31 mouse cellular contexts compared by ENCODE assay signal in the genomic region with DNA sequence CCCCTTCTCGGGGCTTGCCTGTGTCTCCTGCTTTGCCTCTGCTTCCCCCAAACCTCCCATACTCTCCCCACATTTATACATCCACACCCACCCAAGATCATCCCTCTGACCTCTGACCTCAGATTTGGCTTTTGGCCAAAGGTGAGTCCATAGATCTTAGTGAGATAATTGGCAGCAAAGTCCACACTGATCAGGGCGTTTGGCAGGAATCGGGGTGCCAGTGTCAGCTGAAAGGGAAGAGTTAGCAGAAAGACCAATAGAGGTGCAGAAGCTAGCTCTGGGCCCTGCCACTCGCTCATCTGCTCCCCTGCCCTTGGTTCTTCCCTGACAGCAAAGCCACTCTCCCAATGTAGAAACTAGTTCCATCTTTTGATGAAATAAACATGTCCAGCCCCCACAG. TPM values are rescaled to one million over a fixed set of nuclear protein-coding genes. Genes with fewer than 3 reads are reported as not detected.
"Had no signal": no experiment of that assay in that cellular context is flagged by ENCODE, and none has a peak within 500 bp of the region (broad histone marks: within the 10 kb centered on the region; RNA-seq: fewer than 3 reads in every experiment).

No protein-coding gene starts in this region.

- H3K27ac ChIP-seq: gastrocnemius, adult 2 months; heart, embryonic 10.5 days; hindbrain, embryonic 13.5 days; hindbrain, embryonic 15.5 days; hindbrain, postnatal 0 days; kidney, postnatal 0 days; limb, embryonic 13.5 days; limb, embryonic 15.5 days; liver, embryonic 13.5 days; liver, embryonic 15.5 days had no signal

- H3K27me3 ChIP-seq: hindbrain, embryonic 15.5 days; limb, embryonic 15.5 days; liver, embryonic 13.5 days had no signal

- ATAC-seq: forebrain, embryonic 16.5 days; hindbrain, postnatal 0 days; intestine, embryonic 16.5 days had no signal

- H3K4me3 ChIP-seq: gastrocnemius, adult 2 months; heart, embryonic 10.5 days; heart, embryonic 12.5 days; hindbrain, embryonic 13.5 days; hindbrain, embryonic 15.5 days; limb, embryonic 13.5 days; limb, embryonic 15.5 days; liver, embryonic 13.5 days; liver, embryonic 15.5 days had no signal

- DNase-seq: gastrocnemius, adult 2 months; gastrocnemius, postnatal 10 days; gastrocnemius, postnatal 25 days; heart, adult 18-20 months; heart, postnatal 14 days; heart, postnatal 36 days; layer of hippocampus, adult 9-11 months; layer of hippocampus, postnatal 36 days; left cerebral cortex, postnatal 4 days; liver, embryonic 13.5 days; lung, adult 18-20 months had no signal

- H3K4me2 ChIP-seq: heart, embryonic 12.5 days; hindbrain, embryonic 13.5 days; hindbrain, embryonic 15.5 days; limb, embryonic 13.5 days; limb, embryonic 15.5 days; liver, embryonic 13.5 days; liver, embryonic 15.5 days had no signal

- H3K36me3 ChIP-seq: heart, embryonic 10.5 days; heart, embryonic 12.5 days; hindbrain, embryonic 13.5 days; hindbrain, embryonic 15.5 days; limb, embryonic 13.5 days; limb, embryonic 15.5 days; liver, embryonic 13.5 days; liver, embryonic 15.5 days had no signal

- H3K9me3 ChIP-seq: heart, embryonic 10.5 days; hindbrain, embryonic 13.5 days; hindbrain, embryonic 15.5 days; limb, embryonic 13.5 days; limb, embryonic 15.5 days; liver, embryonic 13.5 days; liver, embryonic 15.5 days had no signal

- H3K9ac ChIP-seq: heart, embryonic 12.5 days; hindbrain, embryonic 13.5 days; hindbrain, embryonic 15.5 days; limb, embryonic 13.5 days; limb, embryonic 15.5 days; liver, embryonic 13.5 days; liver, embryonic 15.5 days had no signal

- H3K4me1 ChIP-seq: hindbrain, embryonic 15.5 days had no signal

RNA-seq across cellular contexts. Expression of a gene that starts 55.1 kb away (rescaled TPM):
- total RNA-seq: gastrocnemius, postnatal 10 days; gastrocnemius, postnatal 4 days; granulocyte monocyte progenitor cell, adult 5-6 weeks; hematopoietic stem cell, adult 5-6 weeks; hindbrain, postnatal 0 days; layer of hippocampus, adult 18-20 months; left cerebral cortex, postnatal 10 days; left cerebral cortex, postnatal 4 days had no signal
- polyA plus RNA-seq: forebrain, embryonic 16.5 days; heart, embryonic 10.5 days; heart, embryonic 12.5 days; heart, embryonic 14.5 days; heart, embryonic 16.5 days; hindbrain, embryonic 11.5 days; hindbrain, embryonic 13.5 days; limb, embryonic 11.5 days; limb, embryonic 13.5 days; liver, embryonic 13.5 days; liver, embryonic 15.5 days had no signal
